Mouse (Mus musculus) erythroblast, embryonic 14.5 days (primary cell): ENCODE results near the gene Tmem38b.

Source experiments
- GATA1 ChIP-seq: IDR thresholded peaks from 2 replicates; pipeline ENCODE4 v1.6.1; 2012; ENCODE audit warnings: low read length, inconsistent platforms, mixed read lengths
- TAL1 ChIP-seq: IDR thresholded peaks from 3 replicates; pipeline ENCODE4 v1.6.1; 2012; ENCODE audit warnings: low read length, inconsistent platforms, mixed read lengths

DNA sequence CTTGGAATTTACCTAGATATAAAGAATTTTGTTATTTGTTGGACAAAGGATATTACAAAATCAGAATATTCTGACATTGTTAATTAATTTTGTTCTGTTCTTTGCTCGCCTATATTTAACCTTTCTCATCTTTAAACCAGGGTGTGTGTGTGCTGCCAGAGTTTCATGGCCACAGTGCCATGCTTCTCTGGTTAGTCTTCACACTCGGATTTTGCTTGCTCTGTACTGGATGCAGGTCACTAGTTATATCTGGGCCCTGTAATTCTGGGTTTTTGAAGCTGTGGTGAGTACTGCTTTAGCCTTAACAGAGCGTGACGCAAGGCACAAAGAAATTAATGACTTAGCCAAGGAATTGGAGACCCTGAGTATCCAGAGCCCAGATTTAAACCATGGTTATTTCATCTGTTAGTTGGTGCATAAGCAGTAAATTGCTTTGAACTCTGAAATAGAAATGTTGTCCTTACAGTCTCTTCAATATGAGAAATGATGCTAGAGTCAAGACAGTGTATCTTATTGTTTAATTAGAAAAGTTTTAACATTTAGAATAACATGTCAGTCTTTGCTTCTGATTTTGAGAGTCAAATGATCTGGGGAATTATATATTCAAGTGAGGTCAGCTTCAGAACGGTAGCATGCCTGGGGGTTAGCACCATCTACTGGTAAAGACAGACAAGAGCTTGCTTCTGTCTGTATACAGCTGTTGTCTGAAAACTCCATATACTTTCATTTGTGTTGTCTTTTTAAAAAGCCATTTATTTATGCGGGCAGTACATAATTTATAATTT lies 19.2 kb downstream of the Tmem38b start:
- TF ChIP-seq GATA1 (no peak), TAL1 (no peak)
